Mouse (Mus musculus) cortical plate, adult 2 months (tissue): ENCODE data around the gene Anks3. TPM values are rescaled to one million over a fixed set of nuclear protein-coding genes. Genes with fewer than 3 reads are reported as not detected.

Source experiments
- H3K27ac ChIP-seq: fragments of 200-500 bp; 2 replicates; pipeline ENCODE4 v1.5.1; 2012; ENCODE audit warnings: low read length, control low read depth, inconsistent platforms; ENCODE audit not compliant: insufficient read depth
- H3K4me1 ChIP-seq: fragments of 200-500 bp; 2 replicates; pipeline ENCODE4 v1.6.1; 2011; ENCODE audit warnings: low read length; ENCODE audit not compliant: control insufficient read depth, insufficient read depth
- H3K4me3 ChIP-seq: fragments of 200-500 bp; 2 replicates; pipeline ENCODE4 v1.5.1; 2011; ENCODE audit warnings: mild to moderate bottlenecking, low read length, control low read depth; ENCODE audit not compliant: insufficient read depth
- CTCF ChIP-seq: fragments of 200-500 bp; IDR thresholded peaks from 2 replicates; pipeline ENCODE4 v1.5.1; 2011; ENCODE audit warnings: mild to moderate bottlenecking, control low read depth, low read length; ENCODE audit not compliant: insufficient read depth; ENCODE audit errors: extremely low read depth
- POLR2A ChIP-seq: fragments of 200-500 bp; IDR thresholded peaks from 2 replicates; pipeline ENCODE4 v1.6.1; 2011; ENCODE audit warnings: mild to moderate bottlenecking, low read length, control low read depth; ENCODE audit not compliant: insufficient read depth; ENCODE audit errors: extremely low read depth
- polyA plus RNA-seq: library from polyadenylated mRNA; depleted of rRNA; stranded (reverse); fragments of >200 nt; gene quantifications from 2 replicates; pipeline ENCODE4 v1.2.3, GENCODE M21; 2012

Gene Anks3
- polyA plus RNA-seq, 1 experiment, result 101 TPM

- no peak overlapping the region for H3K27ac ChIP-seq
- H3K4me1 ChIP-seq, result no peaks in the 10 kb centered on the region
- H3K4me3 ChIP-seq, result no peak overlapping the region
- TF ChIP-seq POLR2A, result no peak
- no peak for TF ChIP-seq CTCF
Observed at GRCm38 (mm10) chr16:4946155-4946554, 17.9 kb downstream of the Anks3 start.

GRCm38 (mm10) chr16:4945415-4945814 is 18.6 kb downstream of the Anks3 start:
- Histone ChIP-seq H3K4me1 (peaks cover under 1% of the 10 kb centered on the region; the same call in 1 of the 2 replicates), H3K27ac (no peak overlapping the region), H3K4me3 (no peak overlapping the region)
- TF ChIP-seq CTCF, result no peak
- TF ChIP-seq POLR2A, result no peak

- H3K27ac ChIP-seq, result no peak overlapping the region
- H3K4me1 ChIP-seq, result peaks cover 5% of the 10 kb centered on the region
- no peak for TF ChIP-seq CTCF
- no peak for TF ChIP-seq POLR2A
- no peak overlapping the region for H3K4me3 ChIP-seq
Observed at GRCm38 (mm10) chr16:4943431-4943830, 20.6 kb downstream of the Anks3 start.

- H3K4me3 ChIP-seq, result no peak overlapping the region
- no peak for TF ChIP-seq POLR2A
- H3K4me1 ChIP-seq, result peaks cover 6% of the 10 kb centered on the region
Observed at GRCm38 (mm10) chr16:4942868-4943267, 21.1 kb downstream of the Anks3 start.

GRCm38 (mm10) chr16:4941016-4941415 is 23.0 kb downstream of the Anks3 start:
- peaks cover 9% of the 10 kb centered on the region for H3K4me1 ChIP-seq
- H3K4me3 ChIP-seq, result no peak overlapping the region
- no peak overlapping the region for H3K27ac ChIP-seq
- TF ChIP-seq CTCF (no peak), POLR2A (peak; percentile 7; the same call in 1 of the 2 replicates)

More at GRCm38 (mm10) chr16:4942868-4943267, 21.1 kb downstream of the Anks3 start:
- H3K27ac ChIP-seq, result no peak overlapping the region

- H3K27ac ChIP-seq, result no peak overlapping the region
- no peak for TF ChIP-seq POLR2A
- TF ChIP-seq CTCF, result no peak
- peak overlapping the region; percentile 95 for H3K4me3 ChIP-seq
- H3K4me1 ChIP-seq, result peaks cover 13% of the 10 kb centered on the region
Observed at GRCm38 (mm10) chr16:4940311-4940850, 23.6 kb downstream of the Anks3 start.

GRCm38 (mm10) chr16:4939412-4939811 is 24.6 kb downstream of the Anks3 start:
- Histone ChIP-seq H3K4me1 (peaks cover 14% of the 10 kb centered on the region), H3K27ac (peak overlapping the region; percentile 89), H3K4me3 (peak overlapping the region; percentile 95)
- TF ChIP-seq CTCF, result no peak
- peak; percentile 56; the same call in 1 of the 2 replicates for TF ChIP-seq POLR2A

GRCm38 (mm10) chr16:4938989-4939388 is 25.0 kb downstream of the Anks3 start:
- Histone ChIP-seq H3K4me1 (peaks cover 14% of the 10 kb centered on the region), H3K4me3 (peak overlapping the region; percentile 95), H3K27ac (peak overlapping the region; percentile 89)
- TF ChIP-seq POLR2A (peak; percentile 98), CTCF (no peak)

GRCm38 (mm10) chr16:4938461-4938860 is 25.5 kb downstream of the Anks3 start, which contains the start of gene Nudt16l1:
Nudt16l1 (plus strand) TSS chr16:4938761.
- peak within 1 kb of the TSS; percentile 89 for H3K27ac ChIP-seq
- H3K4me3 ChIP-seq, result peak within 1 kb of the TSS; percentile 95
- H3K4me1 ChIP-seq, result peaks cover 14% of the 10 kb centered on the region
- no peak for TF ChIP-seq POLR2A
- no peak for TF ChIP-seq CTCF
